Mouse (Mus musculus): ENCODE measurements around the gene Dhcr7.

The Dhcr7 gene

DNA sequence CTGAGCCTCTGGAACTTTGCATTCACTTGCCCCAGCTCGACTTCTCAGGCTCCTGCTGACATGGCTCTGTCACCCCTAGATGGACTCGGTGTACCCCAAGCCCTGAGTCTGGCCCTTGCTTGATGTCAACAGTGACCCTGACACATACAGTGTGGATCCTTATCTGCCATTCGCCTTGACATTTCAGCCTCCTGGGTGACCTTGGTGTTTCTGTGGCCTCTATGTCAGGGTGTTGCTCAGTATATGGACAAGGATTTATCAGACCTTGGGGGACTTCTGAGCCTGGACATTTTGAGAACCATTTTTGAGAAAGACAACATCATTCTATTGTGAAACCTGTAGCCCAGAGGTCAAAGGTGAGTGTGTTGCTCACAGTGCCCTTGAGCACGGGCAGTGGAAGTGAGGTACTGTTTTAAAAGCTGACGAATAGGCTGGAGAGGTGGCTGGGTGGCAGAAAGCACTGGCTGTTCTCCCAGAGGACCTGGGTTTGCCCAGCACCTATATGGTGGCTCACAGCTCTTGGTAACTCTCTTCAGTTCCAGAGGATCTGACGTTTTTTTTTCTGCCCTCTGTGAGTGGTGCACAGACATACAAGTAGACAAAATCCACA lies 10.7 kb downstream of the Dhcr7 start:
- DNase-seq, result no peak

DNA sequence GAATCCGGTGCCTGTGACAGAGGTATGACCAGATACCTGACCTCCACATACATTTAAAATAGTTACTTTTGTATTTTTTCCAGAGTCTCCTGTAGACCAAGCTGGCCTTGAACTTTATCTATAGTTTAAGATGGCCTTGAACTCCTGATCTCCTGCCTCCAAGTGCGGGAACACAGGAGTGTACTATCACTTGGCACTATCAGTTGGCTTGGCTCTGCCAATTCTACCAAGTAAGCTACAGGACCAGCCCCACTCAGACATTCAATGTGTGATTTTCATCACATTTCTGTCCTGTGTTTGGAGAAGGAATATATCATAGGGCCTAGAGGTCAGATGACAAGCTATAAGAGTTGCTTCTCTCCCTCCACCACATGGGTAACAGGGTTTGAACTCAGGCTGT lies 11.4 kb downstream of the Dhcr7 start:
- no peak for DNase-seq

DNA sequence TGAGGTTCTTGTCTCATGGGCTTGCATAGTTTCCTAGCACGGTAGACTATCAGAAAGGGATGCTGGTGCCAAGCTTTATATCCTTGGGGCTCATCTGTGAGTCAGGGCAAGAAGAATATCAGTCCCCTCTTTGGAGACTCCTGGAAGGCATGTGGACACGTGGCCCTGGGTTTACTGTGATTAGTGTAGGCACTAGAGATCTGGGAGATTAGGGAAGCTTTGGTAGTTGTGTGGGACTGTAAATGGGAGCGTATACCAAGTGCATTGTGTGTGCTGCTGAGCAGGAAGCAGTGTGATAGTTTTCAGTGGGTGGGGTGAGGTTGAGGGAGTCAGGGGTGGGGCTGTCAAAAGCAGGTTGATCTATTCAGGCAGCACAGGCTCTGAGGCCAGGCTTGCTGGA lies 12.0 kb downstream of the Dhcr7 start:
- DNase-seq, result peak; percentile 5

DNA sequence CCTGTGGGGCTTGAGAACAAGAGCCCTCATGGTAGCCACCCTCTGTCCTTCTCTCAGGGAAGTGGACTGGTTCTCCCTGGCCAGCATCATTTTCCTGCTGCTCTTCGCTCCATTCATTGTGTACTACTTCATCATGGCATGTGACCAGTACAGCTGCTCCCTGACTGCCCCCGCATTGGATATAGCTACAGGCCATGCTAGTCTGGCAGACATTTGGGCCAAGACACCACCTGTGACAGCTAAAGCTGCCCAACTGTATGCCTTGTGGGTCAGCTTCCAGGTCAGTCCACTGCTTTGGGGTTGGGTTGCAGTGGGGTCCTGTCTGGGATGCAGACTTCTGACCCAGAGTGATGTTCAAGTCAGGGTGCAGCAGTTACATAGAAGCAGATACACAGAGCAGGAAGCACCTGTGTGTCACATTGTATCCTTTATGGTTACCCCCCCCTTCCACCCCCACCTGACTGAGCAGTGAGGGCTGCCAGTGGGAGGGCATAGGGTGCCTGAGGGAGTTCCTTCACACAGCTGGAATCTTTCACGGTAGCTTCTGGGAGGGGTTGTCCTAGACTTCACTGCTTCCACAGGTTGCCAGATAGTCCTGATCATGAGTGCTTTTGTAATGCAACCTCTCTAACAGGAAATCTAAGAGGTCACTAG lies 14.9 kb downstream of the Dhcr7 start:
- DNase-seq, result no peak

DNA sequence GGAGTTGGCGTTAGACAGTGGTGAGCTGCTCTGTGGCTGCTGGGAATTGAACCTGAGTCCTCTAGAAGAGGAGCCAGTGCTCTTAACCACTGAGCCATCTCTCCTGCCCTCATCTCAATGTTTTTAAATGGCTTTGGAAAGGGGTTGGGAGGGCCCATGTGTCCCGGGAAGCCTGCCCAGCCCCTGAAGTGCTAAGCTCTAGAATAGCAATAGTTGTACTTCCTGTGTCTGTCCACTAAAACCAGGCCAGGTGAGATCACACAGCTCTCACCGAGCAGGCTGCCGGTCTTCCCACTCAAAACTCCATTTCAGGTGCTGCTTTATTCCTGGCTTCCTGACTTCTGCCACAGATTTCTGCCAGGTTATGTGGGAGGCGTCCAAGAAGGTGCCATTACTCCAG lies 17.2 kb downstream of the Dhcr7 start:
- DNase-seq, result no peak

- DNase-seq, result no peak
Observed at GRCm38 (mm10) chr7:143841301-143841700, 18.4 kb downstream of the Dhcr7 start.

DNA sequence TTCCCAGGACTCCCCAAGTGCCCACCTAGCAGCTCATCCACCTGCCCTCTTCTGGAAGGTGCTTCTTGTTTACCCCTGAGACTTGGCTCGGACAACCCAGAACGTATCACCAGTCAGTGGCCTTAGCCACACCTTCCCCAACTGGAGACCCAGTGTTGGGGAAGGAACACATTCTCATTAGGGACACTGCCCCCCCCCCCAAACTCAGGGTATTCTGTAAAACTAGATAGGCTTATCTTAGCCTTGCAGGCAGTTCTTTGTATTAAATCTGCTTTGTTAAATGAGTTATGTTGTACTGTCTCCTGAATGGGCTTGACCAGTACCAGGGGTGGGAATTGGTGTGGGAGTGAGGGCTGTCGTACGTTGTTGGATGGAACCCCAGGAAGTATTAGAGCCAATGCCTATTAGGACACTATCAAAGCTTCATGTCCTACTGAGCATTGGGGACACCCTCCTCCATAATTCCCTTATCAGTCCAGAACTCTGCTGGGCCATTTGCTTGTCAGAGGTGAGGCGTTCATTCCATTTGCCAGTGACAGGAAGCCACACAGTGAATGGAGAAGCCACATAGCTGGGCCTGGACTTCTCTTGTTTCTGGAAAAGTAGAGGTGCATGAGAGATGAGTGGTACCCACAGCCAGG lies 25.3 kb downstream of the Dhcr7 start:
- no peak for DNase-seq

GRCm38 (mm10) chr7:143848768-143849482 lies 26.0 kb downstream of the Dhcr7 start:
- no peak for DNase-seq

DNA sequence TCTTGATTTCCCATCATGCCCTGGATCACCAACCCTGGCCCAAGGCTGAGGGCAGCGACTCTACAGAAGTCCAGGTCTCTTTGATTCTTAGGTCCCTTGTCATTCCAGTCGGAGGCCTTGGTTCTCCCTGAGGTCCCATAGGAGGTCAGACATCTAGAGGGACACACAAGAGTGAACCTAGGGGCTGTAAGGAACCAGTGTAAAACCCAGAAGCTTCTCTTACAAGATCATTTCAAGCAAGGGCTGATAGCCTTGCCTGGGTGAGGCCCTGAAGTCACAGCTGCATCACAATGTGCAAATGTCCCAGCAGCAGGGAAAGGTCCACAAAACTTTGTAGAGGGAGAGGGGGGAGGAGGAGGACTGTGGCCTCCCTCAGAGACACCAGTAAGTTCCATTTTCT lies 43.6 kb downstream of the Dhcr7 start, which contains the start of gene Gm498:
Gene Gm498, plus strand, starts transcription at position 301 of the 400 bp plus-strand sequence.
- DNase-seq, result no peak

- no peak for DNase-seq
Observed at GRCm38 (mm10) chr7:143868874-143869273, 45.9 kb downstream of the Dhcr7 start.

- DNase-seq, result no peak
Observed at GRCm38 (mm10) chr7:143883717-143884116, 60.8 kb downstream of the Dhcr7 start.

GRCm38 (mm10) chr7:143891146-143891545 lies 68.2 kb downstream of the Dhcr7 start:
- DNase-seq, result no peak

GRCm38 (mm10) chr7:143892361-143892760 lies 69.4 kb downstream of the Dhcr7 start:
- DNase-seq, result no peak

All from retina, postnatal 1 day (tissue).